Mouse (Mus musculus) heart, adult 9 months (tissue): ENCODE data around the gene Mxd1.
A peak's percentile ranks its signal among the peaks of the same experiment; 100 is the strongest.

Experiments used
- DNase-seq, 2 experiments: peaks; one replicate each; pipeline ENCODE4 v3.0.0; 2022; ENCODE audit warnings: low spot score in 2 of 2

Gene Mxd1

GRCm38 (mm10) chr6:86599951-86600414, 69.0 kb downstream of the Mxd1 start:
- peak; percentile 55 to 73 for DNase-seq

GRCm38 (mm10) chr6:86599197-86599596, 69.8 kb downstream of the Mxd1 start:
- peak; percentile 31 to 80 for DNase-seq

- DNase-seq, result no peak
Measured at GRCm38 (mm10) chr6:86598742-86599193, 70.2 kb downstream of the Mxd1 start.
